Mouse (Mus musculus) C2C12 (cell line): ENCODE results near the gene Hist1h2ac. TPM values are rescaled to one million over a fixed set of nuclear protein-coding genes. Genes with fewer than 3 reads are reported as not detected.
A peak's percentile ranks its signal among the peaks of the same experiment; 100 is the strongest.

Source experiments
- H3K27me3 ChIP-seq: one replicate; pipeline ENCODE4 v1.6.1; 2011; ENCODE audit not compliant: control insufficient read depth, insufficient read depth, insufficient read length
- H3K36me3 ChIP-seq: one replicate; pipeline ENCODE4 v1.6.1; 2011; ENCODE audit not compliant: control insufficient read depth, insufficient read depth
- H3K4me3 ChIP-seq: one replicate; pipeline ENCODE4 v1.5.1; 2011; ENCODE audit warnings: mild to moderate bottlenecking, control low read depth; ENCODE audit not compliant: poor library complexity, insufficient read depth, severe bottlenecking
- H3K79me2 ChIP-seq: one replicate; pipeline ENCODE4 v1.6.1; 2011; ENCODE audit not compliant: control insufficient read depth, insufficient read depth
- H3K79me3 ChIP-seq: one replicate; pipeline ENCODE4 v1.6.1; 2011; ENCODE audit warnings: low read depth, control low read depth
- H3ac ChIP-seq: one replicate; pipeline ENCODE3; 2011; ENCODE audit warnings: low read depth; ENCODE audit not compliant: control insufficient read depth, insufficient read length
- CEBPB ChIP-seq: IDR thresholded peaks from one replicate; pipeline ENCODE4 v1.6.1; 2011; ENCODE audit warnings: low read depth, mild to moderate bottlenecking, control low read depth, moderate library complexity
- CTCF ChIP-seq: IDR thresholded peaks from one replicate; pipeline ENCODE4 v1.5.1; 2011; ENCODE audit not compliant: control insufficient read depth, insufficient read depth, insufficient read length
- FOSL1 ChIP-seq: IDR thresholded peaks from one replicate; pipeline ENCODE4 v1.8.0; 2011; ENCODE audit warnings: mild to moderate bottlenecking, low read length; ENCODE audit not compliant: poor library complexity, insufficient read depth, severe bottlenecking
- MAX ChIP-seq: IDR thresholded peaks from one replicate; pipeline ENCODE4 v1.6.1; 2011; ENCODE audit warnings: mild to moderate bottlenecking, control low read depth
- MYOD1 ChIP-seq: IDR thresholded peaks from one replicate; pipeline ENCODE4 v1.6.1; 2011; ENCODE audit warnings: low read depth; ENCODE audit not compliant: control insufficient read depth, insufficient read length
- MYOG ChIP-seq: IDR thresholded peaks from one replicate; pipeline ENCODE4 v1.6.1; 2011; ENCODE audit not compliant: control insufficient read depth, insufficient read length; ENCODE audit errors: extremely low read depth
- USF1 ChIP-seq: IDR thresholded peaks from one replicate; pipeline ENCODE4 v1.6.1; 2011; ENCODE audit warnings: low read depth, mild to moderate bottlenecking, control low read depth, moderate library complexity
- polyA plus RNA-seq: library from polyadenylated mRNA; unstranded; fragments of >200 nt; fragmentation: generic; extraction: Trizol; gene quantifications from one replicate; pipeline ENCODE4 v1.2.1, GENCODE M21; 2012; ENCODE audit warnings: missing spikeins

The Hist1h2ac gene
- polyA plus RNA-seq, 1 experiment: 0.54 TPM

GRCm38 (mm10) chr13:23702220-23702619 lies 18.5 kb upstream of the Hist1h2ac start:
- Histone ChIP-seq H3K4me3 (no peak overlapping the region), H3ac (no peak overlapping the region), H3K79me2 (no peaks in the 10 kb centered on the region), H3K36me3 (no peaks in the 10 kb centered on the region), H3K27me3 (no peaks in the 10 kb centered on the region), H3K79me3 (no peaks in the 10 kb centered on the region)
- TF ChIP-seq USF1: no peak
- no peak for TF ChIP-seq FOSL1
- TF ChIP-seq MYOG: no peak
- TF ChIP-seq MYOD1: no peak
- TF ChIP-seq CEBPB: no peak
- no peak for TF ChIP-seq MAX
- TF ChIP-seq CTCF: no peak

- H3K79me3 ChIP-seq: no peaks in the 10 kb centered on the region
- H3K4me3 ChIP-seq: no peak overlapping the region
- H3K79me2 ChIP-seq: no peaks in the 10 kb centered on the region
- no peaks in the 10 kb centered on the region for H3K36me3 ChIP-seq
- H3ac ChIP-seq: peak overlapping the region; percentile 43
- H3K27me3 ChIP-seq: no peaks in the 10 kb centered on the region
- TF ChIP-seq MYOD1 (no peak), MYOG (no peak), CTCF (peak; percentile 31), MAX (no peak), CEBPB (no peak), USF1 (no peak)
Observed at GRCm38 (mm10) chr13:23700786-23701520, 17.2 kb upstream of the Hist1h2ac start.

- Histone ChIP-seq H3K79me3 (no peaks in the 10 kb centered on the region), H3K79me2 (no peaks in the 10 kb centered on the region), H3ac (no peak overlapping the region), H3K27me3 (no peaks in the 10 kb centered on the region), H3K36me3 (no peaks in the 10 kb centered on the region), H3K4me3 (no peak overlapping the region)
- TF ChIP-seq USF1: no peak
- TF ChIP-seq FOSL1: no peak
- no peak for TF ChIP-seq MYOD1
- no peak for TF ChIP-seq MYOG
- TF ChIP-seq CEBPB: no peak
Observed at GRCm38 (mm10) chr13:23699767-23700166, 16.0 kb upstream of the Hist1h2ac start.

DNA sequence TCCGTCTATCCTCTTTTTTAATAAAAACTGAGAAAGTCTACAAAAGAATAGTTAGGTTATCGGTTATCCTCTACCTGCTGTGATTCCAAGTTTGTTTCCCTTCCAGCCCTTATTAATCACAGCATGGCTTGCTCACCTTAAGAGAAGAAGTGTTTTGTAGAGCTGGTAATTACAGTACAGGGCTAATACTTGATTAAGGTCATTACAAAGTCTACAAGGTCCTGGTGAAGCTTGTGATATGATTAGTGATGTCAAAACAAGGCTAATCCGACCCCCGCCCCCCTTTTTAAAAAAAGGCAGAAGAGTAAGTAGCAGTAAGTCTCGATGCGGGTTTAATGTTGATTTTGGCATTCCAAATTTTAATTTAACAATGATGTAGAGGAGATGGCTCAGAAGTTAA lies 15.2 kb upstream of the Hist1h2ac start:
- no peak for TF ChIP-seq CTCF
- no peak for TF ChIP-seq MYOG
- no peak for TF ChIP-seq CEBPB
- no peak for TF ChIP-seq MYOD1
- Histone ChIP-seq H3K4me3 (no peak overlapping the region), H3ac (no peak overlapping the region), H3K79me2 (no peaks in the 10 kb centered on the region), H3K36me3 (no peaks in the 10 kb centered on the region), H3K27me3 (no peaks in the 10 kb centered on the region), H3K79me3 (no peaks in the 10 kb centered on the region)

DNA sequence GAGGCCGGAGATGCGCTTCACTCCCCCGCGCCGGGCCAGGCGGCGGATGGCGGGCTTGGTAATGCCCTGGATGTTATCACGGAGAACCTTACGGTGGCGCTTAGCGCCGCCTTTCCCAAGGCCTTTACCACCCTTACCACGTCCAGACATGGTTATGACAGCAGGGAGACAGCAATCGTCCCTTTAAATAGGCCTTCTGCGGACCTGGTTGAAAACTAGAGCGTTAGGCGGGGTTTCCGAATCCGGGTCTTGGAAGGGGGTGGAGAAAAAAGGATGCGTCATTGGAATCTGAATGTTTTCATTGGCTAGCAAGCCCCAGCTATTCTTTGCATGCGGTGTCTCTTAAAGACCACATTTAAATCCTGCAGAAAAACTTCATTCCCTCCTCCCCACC lies 14.5 kb upstream of the Hist1h2ac start, which contains the start of gene Hist1h4c:
Gene Hist1h4c (minus strand): TSS at position 155 of the 394 bp plus-strand sequence.
- no peaks in the 10 kb centered on the region for H3K27me3 ChIP-seq
- no peak for TF ChIP-seq MYOG
- peak; percentile 22 for TF ChIP-seq CEBPB
- H3K4me3 ChIP-seq: peak within 1 kb of the TSS; percentile 21
- H3K79me3 ChIP-seq: no peaks in the 10 kb centered on the region
- H3ac ChIP-seq: no peak within 1 kb of the TSS
- no peaks in the 10 kb centered on the region for H3K79me2 ChIP-seq
- no peaks in the 10 kb centered on the region for H3K36me3 ChIP-seq

GRCm38 (mm10) chr13:23697491-23698299 lies 13.9 kb upstream of the Hist1h2ac start:
- H3ac ChIP-seq: no peak overlapping the region
- H3K36me3 ChIP-seq: no peaks in the 10 kb centered on the region
- H3K79me2 ChIP-seq: no peaks in the 10 kb centered on the region
- no peaks in the 10 kb centered on the region for H3K27me3 ChIP-seq
- H3K79me3 ChIP-seq: no peaks in the 10 kb centered on the region
- peak overlapping the region; percentile 21 for H3K4me3 ChIP-seq
- TF ChIP-seq MYOD1: no peak
